Mouse (Mus musculus) hematopoietic stem cell, adult 5-6 weeks (primary cell): ENCODE data around the gene Smim24. TPM values are rescaled to one million over a fixed set of nuclear protein-coding genes. Genes with fewer than 3 reads are reported as not detected.
A peak's percentile ranks its signal among the peaks of the same experiment; 100 is the strongest.

Source experiments
- ATAC-seq, 2 experiments: fragments of 125-278 bp in 1 of 2; replicated peaks in 1 of 2; 2 replicates each; pipeline ENCODE4 v1.8.0; 2016 to 2017; ENCODE audit warnings: inconsistent platforms in 2 of 2, mild to moderate bottlenecking in 2 of 2, moderate number of reproducible peaks in 2 of 2, low read depth in 1 of 2, moderate TSS enrichment in 1 of 2; ENCODE audit not compliant: low FRiP score in 2 of 2, poor library complexity in 2 of 2, severe bottlenecking in 2 of 2, insufficient read depth in 1 of 2, low TSS enrichment in 1 of 2
- total RNA-seq: library from RNA; stranded (forward); fragments of 172-1452, 232-1000 nt; gene quantifications from 2 replicates; pipeline ENCODE4 v1.2.3, GENCODE M21; 2017

Smim24 gene
- total RNA-seq, 1 experiment from 2014 or later: 17.4 TPM

DNA sequence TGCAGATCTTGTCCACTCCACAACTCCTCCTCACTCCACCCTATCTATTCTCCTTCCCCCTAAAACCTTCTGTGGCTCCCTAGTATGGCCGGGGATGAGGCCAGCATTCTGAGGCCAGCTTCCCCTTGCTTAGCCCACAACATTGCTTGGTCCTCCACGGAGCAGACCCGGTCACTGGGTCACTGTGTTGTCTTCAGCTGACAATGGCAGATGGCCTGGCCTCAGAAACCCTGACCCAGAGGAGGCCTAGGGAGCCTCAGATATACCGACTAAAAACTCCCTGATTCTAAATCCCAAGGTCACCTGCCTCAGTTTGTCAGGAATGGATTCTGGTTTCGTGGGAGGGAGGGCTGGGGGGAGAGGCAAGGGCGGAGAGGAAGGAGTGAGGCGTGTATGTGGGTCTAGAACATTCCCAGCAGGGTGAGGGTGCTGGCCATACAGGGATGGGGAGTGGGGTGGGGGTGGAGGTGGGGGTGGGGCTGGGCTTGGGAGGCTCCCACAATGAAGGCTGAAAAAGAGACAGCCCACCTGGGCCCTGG is 9.4 kb downstream of the Smim24 start:
- no peak for ATAC-seq

- ATAC-seq: no peak
Observed at GRCm38 (mm10) chr10:81403511-81403910, 10.7 kb downstream of the Smim24 start.

DNA sequence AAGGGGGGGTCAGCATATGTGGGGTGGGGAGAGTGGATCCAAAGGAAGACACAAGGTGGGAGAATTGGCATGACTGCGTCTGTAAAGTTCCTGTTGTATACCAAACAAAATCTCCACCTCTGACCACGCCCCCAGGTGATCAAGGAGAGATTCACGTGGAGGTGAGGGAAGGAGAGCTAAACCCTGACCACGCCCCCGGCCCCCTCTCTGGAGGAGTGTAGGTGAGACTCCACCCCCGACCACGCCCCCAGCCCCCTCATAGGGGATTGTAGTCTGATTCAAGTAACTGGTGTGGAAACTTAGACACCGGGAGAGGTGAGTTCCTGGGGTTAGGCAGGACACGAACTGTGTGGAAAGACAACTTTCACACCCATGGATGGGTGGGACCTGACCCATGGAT is 11.2 kb downstream of the Smim24 start:
- ATAC-seq: no peak

DNA sequence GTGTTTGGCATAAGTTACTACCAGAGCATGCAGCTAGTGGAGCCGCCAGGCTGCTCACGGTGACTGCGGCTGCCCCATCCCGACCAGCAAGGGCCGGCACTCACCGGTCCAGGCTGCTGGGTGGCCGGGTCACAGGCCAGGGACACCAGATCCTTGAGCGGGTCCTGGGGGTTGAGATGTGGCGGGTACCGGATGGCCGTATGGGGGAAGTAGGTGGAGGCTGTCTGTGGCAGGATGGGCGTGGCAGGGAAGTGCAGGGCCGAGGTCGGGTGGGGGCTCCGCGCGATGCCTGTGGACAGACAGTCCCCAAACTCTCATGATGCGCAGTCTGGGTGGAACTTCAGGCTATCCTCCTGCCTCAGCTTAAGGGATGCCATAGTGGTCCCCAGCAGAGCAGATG is 11.9 kb downstream of the Smim24 start:
- no peak for ATAC-seq

DNA sequence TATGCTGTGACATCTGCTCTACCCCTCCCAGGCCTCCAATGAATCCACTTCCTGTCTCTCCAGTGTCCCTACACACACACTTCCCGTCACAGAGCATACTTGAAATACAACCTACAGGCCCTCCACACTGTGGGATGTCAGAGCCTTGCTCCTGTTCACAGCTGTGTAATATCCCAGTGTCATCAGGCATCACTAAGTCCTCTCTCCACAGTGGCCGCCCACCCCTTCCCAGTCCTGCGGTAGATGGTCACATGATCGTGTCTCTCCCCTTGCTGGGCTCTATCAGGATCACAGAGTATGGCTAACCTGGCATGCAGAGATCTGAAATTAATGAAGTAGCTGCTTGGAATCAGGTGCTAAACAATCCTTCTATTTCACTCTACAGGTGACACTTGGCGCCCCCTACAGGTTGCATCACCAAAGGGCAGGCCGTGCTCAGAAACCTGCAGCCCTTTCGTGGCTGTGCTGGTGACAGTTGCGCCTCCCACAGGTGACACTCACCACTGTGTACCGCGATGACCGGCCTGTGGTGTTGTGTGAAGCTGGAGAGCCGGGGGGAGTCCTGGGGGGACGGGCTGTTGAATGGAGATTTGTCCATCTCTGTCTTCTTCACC is 12.8 kb downstream of the Smim24 start:
- ATAC-seq: no peak

- no peak for ATAC-seq
Observed at GRCm38 (mm10) chr10:81406504-81407440, 13.9 kb downstream of the Smim24 start.

DNA sequence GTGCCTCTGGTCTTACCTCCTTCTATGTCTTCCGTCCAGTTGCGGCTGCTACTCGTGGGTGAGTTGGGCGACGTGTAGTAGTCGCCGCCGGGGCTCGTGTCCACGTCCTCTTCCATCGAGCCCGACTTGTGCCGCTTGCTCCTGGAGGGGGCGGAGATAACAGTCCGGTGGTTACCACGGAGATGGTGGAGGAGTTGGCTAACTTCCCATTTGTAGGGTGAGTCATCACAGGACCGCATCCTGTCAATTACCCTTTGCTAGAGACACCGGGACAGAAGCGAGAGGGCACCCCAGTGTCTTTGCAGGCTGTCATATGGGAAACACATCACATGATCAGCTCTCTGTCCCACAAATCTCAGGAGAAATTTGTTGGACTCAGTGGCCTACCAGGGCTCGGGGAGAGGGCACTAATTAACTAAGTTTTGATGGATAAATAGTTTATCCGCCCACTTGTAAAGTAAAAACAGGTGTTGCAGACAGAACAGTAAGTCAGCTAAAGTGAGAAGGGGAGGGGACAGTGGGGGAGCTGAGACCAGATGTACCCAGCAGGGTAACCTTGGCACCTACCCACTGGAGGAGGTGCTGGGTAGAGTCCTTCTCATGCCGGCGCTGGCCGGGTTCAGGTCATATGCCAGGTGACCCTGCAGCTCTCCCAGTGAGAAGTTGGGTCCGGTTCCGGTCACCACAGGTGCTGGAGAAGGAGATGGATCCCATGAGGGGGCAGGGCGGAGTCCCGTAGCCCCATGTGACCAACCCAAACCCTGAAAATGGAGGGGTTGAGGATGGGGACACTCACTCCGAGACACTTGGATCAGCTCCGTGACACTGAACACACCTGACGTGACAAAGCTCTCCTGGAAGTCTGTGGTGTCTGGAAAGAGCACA is 14.9 kb downstream of the Smim24 start:
- peak; percentile 62 to 63 for ATAC-seq

DNA sequence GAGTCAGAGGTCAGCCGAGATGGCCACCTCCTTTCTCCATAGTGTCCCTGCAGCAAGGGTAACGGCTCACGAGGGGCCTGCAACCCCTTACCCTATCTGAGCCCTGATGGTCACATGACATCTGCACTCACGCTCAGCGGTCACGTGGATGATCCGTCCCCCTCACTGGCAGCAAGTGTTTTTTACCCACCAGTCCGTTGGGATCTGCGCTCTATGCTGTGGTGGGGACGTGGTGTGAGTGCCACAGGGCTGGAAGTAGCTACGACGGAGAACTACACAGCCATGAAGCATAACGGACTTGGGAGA is 15.5 kb downstream of the Smim24 start:
- no peak for ATAC-seq

DNA sequence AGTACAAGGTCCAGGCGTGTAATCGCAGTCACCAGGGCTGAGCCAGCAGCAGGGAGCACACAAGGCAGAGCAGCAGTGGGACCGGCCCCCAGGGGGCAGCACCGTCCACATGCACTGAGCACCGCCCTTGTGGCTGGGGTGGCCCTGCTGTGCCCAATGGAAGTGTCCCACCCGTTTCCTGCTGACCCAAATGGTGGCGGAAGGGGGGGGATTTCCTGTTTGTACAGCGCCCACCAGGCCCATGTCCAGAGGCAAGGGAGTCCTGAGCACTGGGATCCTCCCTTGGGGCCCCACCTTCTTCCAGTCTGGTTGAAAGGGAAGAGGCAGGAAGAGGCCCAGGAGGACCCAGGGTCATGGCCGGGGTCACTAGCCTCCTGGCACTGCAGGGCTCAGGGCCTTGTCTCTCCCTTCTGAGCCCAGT is 16.0 kb downstream of the Smim24 start:
- peak; percentile 40 to 58 for ATAC-seq

DNA sequence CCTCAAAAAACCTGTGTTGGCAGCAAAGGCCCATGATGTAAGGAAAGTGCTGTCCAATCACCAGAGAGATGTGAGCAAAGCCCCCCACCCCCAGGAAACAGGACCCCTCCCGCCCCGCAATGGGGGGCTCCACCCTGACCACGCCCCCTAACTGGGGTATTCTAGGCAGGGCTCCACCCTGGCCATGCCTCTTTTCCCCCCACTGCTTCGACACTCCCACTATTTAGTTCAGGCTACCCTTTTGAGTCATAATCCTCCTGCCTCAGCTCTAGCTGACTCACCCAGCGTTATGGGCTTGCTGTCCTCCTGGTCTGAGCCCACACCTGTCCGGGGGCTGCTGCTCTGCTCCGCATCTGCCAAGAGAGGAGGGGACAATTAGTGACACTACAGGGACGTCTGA is 16.5 kb downstream of the Smim24 start:
- ATAC-seq: no peak

DNA sequence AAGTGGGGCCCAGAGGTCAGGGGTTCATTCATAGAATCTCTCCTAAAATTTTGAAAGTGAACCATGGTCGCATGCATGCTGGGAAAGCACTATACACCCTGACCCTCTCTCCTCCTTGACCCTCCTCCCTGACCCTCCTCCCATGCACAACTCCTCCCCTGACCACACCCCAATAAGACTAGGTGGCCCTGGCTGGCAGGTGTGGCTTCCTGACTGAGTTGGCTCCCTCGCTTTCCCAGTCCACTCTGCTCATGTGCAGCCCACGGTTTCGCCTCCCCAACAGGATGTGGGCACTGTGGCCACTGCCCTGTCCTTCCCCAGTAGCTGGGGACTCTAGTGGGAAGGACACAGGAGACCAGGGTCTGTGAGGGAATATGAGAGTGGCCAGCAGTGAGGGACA is 17.5 kb downstream of the Smim24 start:
- no peak for ATAC-seq

DNA sequence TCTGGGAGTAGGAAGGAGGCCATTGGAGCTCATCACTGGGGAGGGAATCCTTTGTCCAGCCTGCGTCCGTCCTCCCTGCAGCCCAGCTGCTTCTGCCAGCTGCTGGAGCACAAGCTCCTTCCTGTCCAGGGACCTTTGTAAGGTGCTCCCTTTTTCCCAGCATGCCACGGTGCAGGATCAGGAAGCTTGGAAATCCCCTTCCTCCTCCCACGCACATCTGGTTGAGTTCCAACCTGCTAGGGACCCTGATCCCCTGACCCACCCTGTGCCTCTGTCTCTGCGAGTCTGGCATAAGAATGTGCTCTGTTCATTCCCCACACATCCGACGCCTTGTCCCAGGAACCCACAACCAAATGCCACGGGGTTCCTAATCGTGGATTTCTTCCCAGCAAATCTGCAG is 18.1 kb downstream of the Smim24 start:
- no peak for ATAC-seq

DNA sequence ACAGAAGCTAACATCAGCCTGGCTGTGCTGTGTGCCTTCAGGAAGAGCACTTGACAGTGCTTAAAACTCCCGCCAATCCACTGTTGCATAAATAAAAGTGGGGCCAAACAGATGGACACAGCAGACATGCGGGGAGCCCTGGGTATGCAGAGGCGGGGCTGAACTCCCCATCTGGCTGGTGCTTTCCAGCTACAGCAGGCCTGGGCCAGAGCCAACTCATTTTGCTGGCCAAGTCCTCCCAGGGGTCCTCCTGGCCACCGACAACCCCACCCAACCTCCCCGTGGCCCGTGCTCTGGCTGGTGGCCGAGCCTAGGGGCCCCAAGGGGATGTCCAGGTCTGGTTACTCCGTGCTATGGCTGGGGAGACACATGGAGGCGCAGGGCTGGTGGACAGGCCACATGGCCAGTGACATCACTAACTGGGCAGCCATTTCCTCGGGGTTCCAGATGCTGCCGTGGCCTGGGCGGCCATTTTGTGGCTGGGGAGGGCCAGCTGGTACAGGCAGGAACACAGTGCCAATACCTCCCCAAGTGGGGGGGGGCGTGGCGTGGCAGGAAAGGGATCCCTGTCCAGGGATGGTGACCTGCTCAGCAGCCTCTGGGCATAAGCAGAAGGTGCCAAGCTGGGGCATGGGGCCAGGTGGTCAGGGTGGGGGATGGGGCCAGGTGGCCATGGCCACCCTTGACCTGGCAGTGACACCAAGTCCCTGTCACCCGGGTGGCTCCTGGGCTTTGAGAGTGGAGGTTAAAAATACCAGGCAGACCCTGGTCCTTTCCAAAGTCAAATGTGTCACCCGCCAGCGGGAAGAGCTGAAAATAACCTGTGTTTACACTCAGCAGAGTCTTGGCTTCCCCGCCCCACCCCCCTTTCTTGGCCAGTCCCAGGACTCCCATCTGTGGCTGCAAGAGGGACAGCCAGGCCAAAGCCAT is 18.9 kb downstream of the Smim24 start:
- ATAC-seq: no peak

DNA sequence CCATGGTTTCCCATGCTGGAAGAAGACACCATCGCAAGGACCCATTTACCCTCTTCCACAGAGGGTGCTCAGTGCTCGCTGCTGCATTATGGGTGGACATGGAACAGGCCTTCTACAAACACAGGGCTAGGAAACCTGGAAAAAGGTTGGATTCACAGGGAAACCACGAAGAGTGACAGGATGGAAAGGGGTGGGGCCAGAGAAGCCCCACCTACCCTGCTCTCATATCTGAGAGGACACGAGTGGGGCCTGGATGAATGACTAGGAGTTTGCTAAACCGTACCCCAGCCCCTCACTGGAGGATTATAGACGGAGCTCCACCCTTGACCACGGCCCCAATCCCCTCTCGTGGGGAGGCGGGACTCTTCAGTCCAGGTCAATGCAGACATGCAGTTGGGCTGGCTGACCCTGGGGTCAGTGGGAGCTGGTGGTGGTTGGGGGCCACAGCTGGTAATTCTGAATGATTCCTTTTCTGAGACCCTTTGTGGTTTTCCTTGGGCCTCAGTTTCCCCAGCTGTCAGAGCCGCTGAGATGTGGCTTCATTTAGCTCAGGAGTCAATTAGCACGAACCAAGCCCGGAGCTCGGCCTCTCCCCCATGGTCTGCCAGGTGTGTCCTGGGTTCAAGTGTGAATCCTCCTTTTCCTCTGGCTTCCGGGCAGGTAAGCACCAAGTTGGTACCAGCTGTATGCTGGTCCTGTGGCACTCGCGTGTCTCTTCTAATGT is 19.9 kb downstream of the Smim24 start:
- ATAC-seq: no peak

DNA sequence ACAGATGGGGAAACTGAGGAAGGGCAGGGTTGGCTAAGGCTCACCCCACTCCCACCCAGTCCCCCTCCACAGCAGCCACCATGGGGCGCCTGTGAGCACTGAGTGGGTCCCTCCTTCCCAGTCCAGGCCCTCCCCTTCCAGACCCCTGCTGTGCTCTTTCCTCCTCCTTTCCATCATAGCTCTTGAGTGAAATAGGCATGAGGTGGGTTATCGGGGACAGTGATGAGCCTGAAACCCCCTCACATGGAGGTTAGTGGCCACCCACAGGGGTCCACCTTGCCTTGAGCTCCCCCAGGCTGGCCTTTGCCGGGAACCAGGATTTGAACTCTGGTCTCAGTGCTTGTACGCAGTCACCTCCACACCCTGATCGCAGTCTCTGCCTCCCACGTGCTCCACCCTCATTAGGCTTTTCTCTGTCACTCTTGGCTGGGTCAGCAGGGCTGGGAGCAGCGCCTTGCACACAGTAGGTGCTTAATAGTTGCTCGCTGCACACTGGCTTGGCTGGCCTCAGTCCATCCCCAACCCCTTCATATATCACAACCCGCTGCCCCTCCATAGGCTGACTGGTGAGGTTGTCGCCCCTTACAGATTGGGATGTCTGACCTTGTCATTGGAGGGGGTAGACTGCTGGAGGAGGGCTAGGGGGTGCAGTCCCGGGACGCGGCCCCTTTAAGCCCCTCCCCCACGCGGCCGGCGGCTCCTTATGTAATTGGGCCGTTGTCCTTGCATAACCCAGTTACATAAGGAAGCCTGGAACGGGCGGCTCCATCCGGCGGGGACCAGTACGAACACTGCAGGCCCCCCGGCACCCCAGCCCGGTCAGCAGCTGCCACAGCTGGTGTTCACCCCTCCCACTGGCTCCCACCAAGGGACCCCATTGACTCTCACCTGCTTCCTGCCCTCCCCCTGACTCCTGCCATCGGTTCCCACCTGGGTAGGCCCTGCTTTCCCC is 20.7 kb downstream of the Smim24 start:
- peak; percentile 63 to 73 for ATAC-seq
